Mouse (Mus musculus): ENCODE measurements around the gene Ppard.

GRCm38 (mm10) chr17:28213236-28213635 lies 19.3 kb upstream of the Ppard start:
- TF ChIP-seq GATA1 (IDR thresholded peaks at IDR 0.05; ENCODE audit: borderline replicate concordance, low read length) (no peak), FLI1 (IDR thresholded peaks at IDR 0.05; ENCODE audit: low read length) (no peak)

Data from megakaryocyte, embryonic 14.5 days (primary cell).